Mouse (Mus musculus) spleen, postnatal 4 days (tissue): ENCODE data around the gene Des.

ENCODE experiments used
- DNase-seq, 2 experiments: peaks; one replicate each; pipeline ENCODE4 v3.0.0; 2022; ENCODE audit warnings: low spot score in 2 of 2

Des gene

DNA sequence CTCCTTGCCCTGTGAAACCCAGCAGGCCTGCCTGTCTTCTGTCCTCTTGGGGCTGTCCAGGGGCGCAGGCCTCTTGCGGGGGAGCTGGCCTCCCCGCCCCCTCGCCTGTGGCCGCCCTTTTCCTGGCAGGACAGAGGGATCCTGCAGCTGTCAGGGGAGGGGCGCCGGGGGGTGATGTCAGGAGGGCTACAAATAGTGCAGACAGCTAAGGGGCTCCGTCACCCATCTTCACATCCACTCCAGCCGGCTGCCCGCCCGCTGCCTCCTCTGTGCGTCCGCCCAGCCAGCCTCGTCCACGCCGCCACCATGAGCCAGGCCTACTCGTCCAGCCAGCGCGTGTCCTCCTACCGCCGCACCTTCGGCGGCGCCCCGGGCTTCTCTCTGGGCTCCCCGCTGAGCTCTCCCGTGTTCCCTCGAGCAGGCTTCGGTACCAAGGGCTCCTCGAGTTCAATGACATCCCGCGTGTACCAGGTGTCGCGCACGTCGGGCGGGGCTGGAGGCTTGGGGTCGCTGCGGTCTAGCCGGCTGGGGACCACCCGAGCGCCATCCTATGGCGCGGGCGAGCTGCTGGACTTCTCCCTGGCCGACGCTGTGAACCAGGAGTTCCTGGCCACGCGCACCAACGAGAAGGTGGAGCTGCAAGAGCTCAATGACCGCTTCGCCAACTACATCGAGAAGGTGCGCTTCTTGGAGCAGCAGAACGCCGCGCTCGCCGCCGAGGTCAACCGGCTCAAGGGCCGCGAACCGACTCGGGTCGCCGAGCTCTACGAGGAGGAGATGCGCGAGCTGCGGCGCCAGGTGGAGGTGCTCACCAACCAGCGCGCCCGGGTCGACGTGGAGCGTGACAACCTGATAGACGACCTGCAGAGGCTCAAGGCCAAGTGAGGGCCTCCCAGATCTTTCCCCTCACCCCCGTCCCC is at the start of gene Des:
Des (plus strand) TSS at position 218 of the 920 bp plus-strand sequence.
- DNase-seq = no peak

DNA sequence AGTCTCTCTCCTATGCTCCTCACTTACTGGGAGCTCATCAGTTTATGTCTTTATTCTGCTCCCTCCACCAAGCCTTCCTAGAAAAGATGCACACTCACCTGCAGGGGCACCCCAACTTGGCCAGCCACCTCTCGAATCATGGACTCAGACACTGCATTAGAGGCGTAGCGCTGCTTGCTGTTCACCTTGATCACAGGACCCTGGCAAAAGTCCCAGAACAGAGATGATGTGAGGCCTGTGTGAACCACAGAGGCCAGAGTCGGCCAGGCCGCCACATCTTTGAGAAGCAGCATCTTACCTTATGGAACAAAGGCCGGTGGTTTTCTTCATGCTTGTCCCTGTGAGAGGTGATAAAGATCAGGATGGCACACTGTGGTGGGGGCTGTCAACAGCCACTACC is 48.4 kb upstream of the Des start:
- DNase-seq = no peak

DNA sequence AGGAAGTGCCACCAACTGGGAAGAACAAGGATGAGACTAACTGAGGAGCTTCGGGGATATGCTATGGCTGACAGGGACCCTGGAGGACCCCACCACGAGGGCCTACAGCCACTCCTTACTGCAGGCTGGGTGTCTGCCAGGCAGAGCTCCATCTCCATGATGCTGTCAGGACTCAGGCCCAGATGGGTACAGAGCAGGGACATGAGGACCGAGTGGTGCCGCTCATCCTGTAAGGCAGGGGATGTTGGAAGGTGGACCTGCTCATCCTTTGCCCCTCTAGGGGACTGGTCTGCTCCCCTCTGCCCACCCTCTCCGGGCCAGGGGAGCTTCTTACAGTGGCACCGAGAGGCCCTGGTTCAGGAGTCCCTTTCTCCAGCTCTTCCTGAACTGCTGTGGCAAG is 45.1 kb upstream of the Des start:
- no peak for DNase-seq

DNA sequence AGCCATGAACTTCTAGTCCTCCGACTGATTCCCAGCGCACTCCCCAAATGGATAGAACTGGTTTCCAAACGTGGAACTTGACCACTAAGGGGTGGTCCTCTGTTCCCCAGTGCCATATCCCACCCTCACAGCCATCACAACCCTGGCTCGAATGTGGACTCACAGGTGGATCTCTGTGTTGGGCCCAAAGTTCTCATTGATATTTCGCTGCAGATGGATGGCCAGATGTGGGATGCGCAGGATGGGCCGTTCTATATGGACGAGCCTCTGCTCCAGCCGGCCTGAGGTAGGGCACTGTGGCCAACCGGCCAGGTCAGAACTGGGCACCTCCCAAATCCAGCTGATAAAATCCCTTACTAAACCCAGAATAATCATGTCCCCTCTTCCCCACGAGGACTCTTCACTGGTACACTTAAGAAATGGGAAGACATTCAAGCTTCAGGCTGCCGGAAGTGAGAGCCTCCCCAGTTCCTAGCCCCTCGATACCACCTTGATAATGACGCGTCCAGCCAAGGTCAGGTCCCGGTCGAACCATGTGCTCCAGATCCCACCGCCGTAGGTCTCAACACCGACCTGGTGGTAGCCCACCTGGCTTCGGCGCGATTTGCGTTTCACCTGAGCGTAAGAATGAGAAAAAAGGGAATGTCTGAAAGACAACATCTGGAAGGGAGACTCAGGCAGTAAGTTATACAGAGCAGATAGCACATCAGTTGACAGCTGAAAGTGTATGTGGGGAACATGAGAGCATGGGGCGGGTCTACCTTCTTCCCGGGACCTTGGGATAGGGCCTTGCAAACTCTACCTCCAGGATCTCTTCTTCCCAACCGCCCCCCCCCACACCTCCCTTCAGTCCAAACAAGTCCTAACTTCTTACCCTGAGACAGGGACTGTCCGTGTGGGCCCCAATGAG is 44.4 kb upstream of the Des start:
- no peak for DNase-seq

DNA sequence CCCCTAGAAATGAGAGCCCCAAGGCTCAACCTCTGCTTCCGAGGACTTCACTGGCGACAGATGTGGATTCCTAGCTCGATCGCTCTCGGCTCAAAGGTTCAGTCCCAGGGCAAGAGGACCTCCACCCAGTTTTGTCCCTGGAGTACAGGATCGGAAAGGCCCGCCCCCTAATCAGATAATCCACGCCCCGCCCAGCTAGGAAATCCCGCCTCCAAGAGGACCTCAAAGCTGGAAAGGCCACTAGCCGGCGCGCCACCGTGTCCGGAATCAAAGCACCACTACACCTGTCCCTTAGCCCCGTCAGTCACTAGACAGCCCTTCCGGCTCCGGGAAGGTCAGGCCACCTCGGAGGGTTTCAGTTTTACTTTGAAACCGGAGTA is 43.3 kb upstream of the Des start:
- DNase-seq = peak; percentile 81 to 89

DNA sequence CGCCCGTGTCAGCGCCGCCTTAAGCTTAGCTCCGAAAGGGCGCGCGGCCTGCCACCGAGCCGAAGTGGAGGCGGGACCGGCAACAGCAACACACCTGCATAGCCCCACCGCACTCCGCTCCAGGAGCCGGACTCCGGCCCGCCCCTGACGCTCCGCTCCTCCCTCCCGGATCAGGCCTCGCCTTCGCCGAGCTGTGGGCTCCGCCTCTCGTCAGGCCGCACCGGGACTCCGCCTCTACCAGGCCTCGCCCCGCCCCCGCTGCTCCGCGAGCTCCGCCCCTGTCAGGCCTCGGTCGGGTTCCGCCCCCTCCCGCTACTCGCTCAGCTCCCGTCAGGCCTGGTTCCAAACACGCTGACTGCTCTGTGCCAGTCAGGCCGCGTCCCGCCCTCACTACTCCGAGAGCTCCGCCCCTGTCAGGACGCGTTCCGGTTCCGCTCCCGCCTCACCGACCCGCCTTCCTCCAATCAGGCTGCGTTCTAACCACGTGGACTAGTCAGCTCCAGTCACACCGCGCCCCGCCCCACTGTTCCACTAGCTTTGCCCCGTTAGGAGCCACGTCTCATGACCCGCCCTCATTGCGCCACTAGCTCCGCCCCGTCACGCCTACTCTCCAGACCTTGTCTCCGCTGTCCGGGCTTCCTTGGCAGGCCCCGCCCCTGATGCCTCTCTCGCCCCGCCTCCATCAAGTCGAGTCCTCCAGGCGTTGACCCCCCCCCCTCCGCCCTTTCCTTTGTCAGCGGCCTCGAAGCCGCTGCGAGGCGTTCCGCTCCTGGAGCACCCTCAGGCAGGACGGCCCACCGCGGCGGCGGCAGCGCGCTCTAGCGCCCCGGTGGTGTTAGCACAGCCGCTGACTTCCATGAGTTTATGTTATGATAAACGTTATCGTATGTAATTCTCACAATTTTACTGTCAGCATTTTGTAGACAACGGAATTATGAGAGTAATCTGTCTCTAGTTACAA is 42.6 kb upstream of the Des start, which contains the start of gene Dnpep:
Dnpep (minus strand) TSS at position 750 of the 961 bp plus-strand sequence.
- peak; percentile 100 for DNase-seq

DNA sequence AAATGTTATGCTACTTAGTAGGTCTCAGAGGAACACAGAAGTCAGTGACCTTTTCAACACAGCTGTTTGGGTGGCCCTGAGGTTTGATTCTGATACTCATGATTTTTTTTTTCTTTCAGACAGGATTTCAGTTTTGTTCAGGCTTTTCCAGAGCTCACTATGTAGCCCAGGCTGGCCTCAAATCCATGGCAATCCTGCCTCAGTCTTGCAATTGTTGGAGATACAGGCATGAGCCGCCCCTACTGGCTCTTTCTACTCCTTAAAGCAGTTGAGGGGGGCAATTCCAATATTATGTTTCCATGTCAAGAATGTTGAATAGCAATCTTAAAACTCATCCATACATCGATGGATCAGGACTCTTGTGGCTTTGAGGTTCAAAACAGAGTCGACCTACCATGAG is 41.8 kb upstream of the Des start:
- DNase-seq = no peak

DNA sequence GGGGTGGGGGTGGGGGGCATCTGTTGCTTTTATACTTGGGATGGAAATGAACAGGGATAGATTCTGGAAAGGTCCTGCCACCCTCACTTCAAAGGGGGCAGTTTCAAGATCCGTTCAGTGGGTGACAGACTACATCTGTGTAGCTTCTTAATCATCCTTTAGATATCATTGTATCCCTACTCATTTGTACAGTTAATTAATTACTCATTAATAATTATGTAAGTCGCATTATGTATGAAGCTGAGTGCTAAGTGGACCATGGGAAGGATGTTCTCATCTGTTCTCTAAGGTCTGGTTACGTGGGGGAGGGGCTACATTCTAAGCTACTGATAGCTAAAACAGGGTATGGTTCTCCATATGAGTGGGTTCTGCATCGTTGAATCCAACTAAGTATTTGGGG is 41.4 kb upstream of the Des start:
- DNase-seq = no peak

DNA sequence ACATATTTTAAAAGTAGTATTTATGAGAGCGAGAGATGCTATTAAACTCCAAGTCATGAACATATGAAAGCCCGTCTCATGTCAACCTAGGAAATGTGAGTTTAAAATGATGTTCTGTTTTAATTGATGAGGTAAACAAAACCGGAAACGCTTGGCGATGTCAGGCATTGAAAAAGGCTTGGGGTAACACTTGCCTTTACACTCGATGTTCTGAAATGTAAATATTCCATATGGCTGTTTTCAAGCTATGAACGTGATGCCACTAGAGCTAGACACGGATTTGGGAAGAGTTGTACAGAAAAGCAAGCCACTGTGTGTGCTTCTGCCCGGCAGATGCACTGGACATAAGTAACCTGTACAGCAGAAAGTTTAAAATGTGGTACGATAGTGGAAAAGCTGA is 41.0 kb upstream of the Des start:
- no peak for DNase-seq

DNA sequence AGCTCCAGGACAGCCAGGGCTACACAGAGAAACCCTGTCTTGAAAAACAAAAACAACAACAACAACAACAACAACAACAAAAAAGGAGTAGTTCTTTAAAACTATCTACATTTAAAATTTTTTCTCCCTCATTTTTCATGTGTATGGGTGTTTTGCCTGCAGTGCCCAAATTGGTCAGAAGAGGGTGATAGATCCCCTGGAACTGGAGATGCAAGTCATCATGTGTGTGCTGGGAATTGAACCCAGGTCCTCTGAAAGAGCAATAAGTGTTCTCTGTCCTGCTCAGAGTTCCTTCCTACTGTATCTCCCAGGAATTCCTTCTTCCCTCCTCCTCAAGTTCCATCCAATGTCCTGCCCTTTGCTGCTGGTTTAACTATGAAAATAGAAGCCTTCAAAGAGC is 32.7 kb upstream of the Des start:
- no peak for DNase-seq

DNA sequence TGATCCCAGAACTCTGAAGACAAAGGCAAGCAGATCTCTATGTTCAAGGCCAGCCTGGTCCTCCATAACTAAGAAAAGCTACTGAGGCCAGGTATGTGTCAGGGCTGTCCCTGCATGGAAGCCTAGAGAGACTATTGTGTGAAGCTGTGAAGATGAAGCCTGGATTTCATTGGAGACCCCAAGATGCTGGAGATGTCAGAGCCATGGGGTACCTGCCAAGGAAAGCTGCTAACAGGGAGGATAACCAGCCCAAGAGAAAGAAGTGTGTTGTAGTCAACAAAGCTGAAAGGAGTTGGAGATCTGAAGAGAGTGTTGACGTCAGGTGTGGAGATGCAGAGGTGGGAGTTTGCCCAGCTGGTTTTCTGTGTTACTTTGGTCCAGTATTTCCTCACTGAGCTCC is 28.9 kb upstream of the Des start:
- DNase-seq = no peak

DNA sequence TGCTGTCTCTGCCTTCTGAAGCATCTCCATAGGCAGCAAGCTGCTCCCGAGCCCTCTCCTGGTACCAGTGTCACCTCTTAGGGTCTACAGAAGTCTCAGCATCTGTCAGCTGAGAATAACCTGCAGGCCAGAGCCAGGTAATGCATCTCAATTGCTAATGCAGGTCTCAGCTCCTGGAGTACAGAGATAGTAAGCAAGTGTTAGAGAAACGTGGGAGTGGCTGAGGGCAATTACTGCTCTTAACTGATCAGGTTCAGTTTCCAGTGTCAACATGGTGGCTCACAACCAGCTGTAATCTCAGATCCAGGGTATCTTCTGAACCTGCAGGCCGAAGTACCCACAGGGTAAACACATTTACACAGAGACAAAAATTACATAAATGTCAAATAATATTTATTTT is 23.7 kb upstream of the Des start:
- no peak for DNase-seq

DNA sequence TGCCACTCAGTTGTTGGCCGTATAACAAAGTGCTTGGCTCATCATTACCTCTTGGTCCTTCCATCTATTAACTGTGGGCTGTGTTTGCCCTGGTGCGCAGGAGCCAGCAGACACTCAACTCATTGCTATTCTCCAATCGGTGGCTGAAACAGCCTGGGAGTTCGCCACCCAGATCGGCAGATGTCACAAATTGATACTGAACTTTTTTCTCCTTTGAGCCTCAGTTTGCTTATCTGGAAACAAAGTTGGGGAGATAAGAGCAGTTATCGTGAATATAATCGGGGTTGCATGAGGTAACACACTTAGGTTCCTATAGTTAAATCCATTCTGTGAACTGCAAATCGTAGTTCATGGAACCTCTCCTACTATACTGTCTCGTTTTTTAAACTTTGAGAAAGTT is 23.0 kb upstream of the Des start:
- no peak for DNase-seq

DNA sequence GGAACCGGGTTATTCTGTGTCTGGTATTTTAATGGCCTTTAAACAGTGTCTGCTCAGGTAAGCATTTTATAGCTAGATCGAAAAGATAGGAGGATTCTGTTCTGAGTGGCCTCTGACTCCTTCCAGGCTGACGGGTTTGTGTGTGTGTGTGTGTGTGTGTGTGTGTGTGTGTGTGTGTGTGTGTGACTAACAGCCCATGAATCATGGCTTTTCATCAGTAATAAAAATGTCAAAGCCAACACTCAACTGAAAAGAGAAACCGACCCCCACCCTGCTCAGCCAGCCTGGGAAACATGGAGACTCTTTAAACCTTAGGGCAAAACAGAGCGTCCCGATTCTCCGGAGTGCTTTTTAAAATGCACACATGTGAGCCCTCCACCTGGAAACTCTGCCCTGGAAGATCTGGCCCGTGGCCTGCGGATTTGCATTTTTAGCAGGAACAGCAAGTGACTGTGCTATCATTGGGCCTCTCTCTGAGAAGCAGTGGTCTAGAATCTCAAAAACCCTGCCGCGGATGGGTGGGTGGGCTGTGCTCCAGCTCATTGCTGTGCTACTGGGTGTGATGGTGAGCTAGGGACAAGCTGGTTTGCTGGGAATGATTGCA is 21.9 kb upstream of the Des start:
- no peak for DNase-seq

DNA sequence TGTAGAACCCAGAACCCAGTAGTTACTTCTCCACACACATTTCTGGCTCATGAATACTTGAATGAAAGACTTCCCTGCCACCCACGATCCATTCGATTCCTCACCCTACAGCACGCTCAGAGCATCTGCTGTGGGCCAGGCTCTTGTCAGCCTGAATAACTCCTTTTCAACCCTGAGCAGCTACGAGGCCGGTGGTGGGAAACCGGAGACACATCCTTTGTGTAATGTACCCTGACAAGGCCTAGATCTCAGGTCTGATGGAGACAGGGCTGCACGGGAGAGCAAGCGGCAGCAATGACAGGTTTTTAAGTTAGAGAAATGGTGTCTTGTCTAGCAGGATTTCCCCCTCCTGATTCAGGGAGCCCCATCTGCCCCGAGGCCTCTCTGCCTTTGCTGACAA is 20.8 kb upstream of the Des start:
- no peak for DNase-seq

DNA sequence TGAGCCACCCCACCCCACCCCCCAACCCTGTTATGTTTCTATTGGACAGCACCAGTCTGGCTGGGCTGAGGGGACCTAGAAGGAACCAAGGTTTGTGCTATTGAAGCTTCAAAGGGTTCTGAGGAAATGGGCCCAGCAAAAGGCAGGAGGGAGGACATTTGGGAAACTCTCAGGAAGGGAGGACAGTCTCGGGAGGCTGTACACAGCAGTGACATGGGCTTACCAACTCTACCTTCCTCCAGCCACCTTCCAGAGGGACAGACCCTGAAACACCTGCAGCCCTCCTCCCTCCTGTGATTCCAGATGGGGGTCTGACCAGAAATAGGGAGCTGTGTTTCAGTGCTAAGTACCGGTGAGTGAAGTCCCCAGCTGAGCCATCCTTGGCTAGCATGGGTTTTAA is 19.6 kb upstream of the Des start:
- DNase-seq = no peak

DNA sequence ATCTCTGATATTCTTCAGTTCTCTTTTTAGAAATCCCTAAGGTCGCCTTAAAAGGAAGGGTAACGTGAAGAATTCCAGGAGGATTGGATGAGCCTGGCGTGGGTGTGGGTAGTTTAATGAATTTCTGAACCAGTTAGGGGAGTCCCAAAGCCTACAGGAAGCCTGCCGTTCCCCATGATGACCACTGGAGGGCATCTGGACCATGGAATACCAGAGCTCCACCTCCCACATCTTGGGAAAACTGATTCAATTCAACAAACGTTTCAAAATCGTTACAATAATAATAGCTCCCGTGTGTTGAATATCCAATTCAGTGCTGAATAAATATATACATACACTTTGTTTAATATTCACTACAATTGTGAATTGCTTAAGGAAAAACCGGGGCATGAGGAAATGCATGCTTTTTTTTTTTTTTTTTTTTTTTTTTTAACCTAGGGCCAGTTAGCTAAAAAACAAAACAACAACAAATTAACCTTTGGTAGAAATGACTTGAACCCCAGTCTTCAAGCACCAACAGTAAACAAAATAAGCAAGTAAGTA is 17.2 kb upstream of the Des start:
- DNase-seq = no peak

DNA sequence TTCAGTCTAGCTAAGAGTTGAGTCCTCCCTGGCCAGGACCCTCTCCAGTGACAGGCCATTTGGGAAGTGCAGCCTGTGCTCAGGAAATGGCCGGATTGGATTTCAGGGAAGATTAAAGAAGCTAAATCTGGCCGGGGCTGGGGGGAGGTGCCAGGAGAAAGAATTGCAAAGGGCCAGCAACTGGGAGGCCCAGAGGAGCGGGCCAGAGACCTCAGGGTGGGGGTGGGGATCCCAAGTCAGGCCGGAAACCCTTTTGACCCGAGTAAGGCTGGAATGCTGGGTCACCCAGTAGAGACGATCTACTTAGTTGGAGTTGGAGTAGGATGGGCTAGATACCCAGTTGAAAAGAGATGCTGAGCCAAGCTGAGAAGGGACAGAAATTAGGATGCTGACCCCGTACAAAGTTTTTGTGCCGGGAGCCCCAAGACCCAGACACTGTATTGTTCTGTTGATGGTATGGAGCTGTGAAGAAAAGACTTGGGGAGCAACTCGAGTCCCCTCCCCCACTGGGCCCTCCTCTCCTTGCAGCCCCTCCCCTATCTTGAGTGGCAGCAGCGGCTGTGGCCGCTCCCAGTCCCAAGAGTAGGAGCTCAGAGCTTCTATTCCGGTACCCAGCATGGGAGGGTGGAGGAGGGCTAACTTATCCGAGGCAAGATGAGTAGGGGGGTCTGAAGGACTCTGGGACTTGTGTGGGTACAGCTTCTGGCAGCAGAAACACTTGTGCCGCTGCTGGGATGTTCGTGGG is 15.7 kb upstream of the Des start:
- no peak for DNase-seq

DNA sequence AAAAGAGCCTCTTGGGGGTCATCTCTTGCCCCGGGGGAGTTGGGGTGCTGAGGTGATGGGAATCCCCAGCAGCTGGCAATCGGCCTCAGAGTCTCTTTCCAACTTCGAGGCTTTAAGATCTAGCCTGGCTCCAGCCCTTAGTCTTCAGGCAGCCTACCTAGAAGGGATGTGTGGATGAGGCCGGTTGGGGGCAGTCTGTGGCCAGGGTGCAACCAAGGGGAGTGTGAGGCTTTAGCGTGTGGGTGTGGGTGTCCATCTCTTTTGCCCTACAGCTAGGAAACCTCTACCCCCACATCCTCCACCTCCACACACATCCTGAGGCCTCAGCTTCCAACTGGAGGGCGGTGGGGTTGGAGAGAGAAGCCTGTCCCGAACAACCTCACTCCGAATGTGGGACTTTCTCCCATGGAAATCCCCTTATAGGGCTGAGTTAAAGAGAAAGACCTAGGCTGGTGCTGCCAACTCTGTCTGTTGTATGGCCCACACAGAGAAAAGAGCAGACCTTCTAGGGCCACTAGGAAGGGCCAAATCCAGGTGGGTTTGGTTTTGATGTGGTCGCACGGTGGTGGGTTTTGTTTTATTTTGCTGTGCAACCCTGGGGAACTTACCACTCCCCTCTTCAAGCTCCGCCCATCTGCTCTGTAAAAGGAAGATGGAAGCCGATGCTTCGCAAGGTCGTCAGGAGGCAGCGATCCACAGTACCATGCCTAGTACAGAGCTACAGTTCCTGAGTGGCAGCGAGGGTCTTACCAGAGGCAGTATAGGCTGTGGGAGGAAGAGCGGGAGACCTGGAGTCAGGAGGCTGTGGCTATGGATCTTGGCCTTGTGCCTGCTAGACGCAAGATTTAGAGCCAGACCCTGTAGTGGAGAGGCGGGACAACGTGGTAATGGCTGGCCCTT is 14.8 kb upstream of the Des start:
- DNase-seq = no peak
